Mouse (Mus musculus): Measurements from ENCODE around the gene Acvr1.

- TF ChIP-seq CTCF (conservative IDR thresholded peaks at IDR 0.05; ENCODE audit: low read length), result no peak
- no peak for TF ChIP-seq POU5F1 (IDR thresholded peaks at IDR 0.05; ENCODE audit: borderline replicate concordance, low read length)
- TF ChIP-seq NANOG (IDR thresholded peaks at IDR 0.05; ENCODE audit: borderline replicate concordance, low read length), result no peak
Observed at GRCm38 (mm10) chr2:58589637-58590036, 22.7 kb upstream of the Acvr1 start.
